Mouse (Mus musculus): ENCODE data around the gene Ybx3. TPM values are rescaled to one million over a fixed set of nuclear protein-coding genes. Genes with fewer than 3 reads are reported as not detected.

Gene Ybx3
- polyA plus RNA-seq, 1 experiment from 2014 or later, result 24.2 TPM

GRCm38 (mm10) chr6:131382232-131382983 is 5.9 kb downstream of the Ybx3 start:
- WGBS, result 50% methylated on average over 14 of the region's 14 CpGs

GRCm38 (mm10) chr6:131378858-131379428 is 9.3 kb downstream of the Ybx3 start:
- ATAC-seq (ENCODE audit: low FRiP score, low read depth), result no peak
- Histone ChIP-seq H3K9ac (no peak overlapping the region), H3K36me3 (peaks cover 39% of the 10 kb centered on the region), H3K9me3 (no peaks in the 10 kb centered on the region), H3K27ac (no peak overlapping the region), H3K4me2 (replicated peaks) (no peak overlapping the region), H3K27me3 (replicated peaks) (no peaks in the 10 kb centered on the region), H3K4me3 (no peak overlapping the region), H3K4me1 (peaks cover 14% of the 10 kb centered on the region)
- 95% methylated on average over 18 of the region's 18 CpGs for WGBS

More at GRCm38 (mm10) chr6:131382232-131382983, 5.9 kb downstream of the Ybx3 start:
- H3K9me3 ChIP-seq, result no peaks in the 10 kb centered on the region
- no peak overlapping the region for H3K4me3 ChIP-seq
- ATAC-seq (ENCODE audit: low FRiP score, low read depth), result no peak
- peaks cover 26% of the 10 kb centered on the region for H3K4me1 ChIP-seq
- no peak overlapping the region for H3K9ac ChIP-seq
- no peak overlapping the region for H3K27ac ChIP-seq
- peaks cover 20% of the 10 kb centered on the region for H3K36me3 ChIP-seq
- H3K27me3 ChIP-seq (replicated peaks), result no peaks in the 10 kb centered on the region
- H3K4me2 ChIP-seq (replicated peaks), result no peak overlapping the region

- H3K27me3 ChIP-seq (replicated peaks), result no peaks in the 10 kb centered on the region
- no peaks in the 10 kb centered on the region for H3K9me3 ChIP-seq
- H3K4me1 ChIP-seq, result peaks cover 5% of the 10 kb centered on the region
- peaks cover 47% of the 10 kb centered on the region for H3K36me3 ChIP-seq
- H3K4me3 ChIP-seq, result no peak overlapping the region
- H3K9ac ChIP-seq, result no peak overlapping the region
- no peak overlapping the region for H3K4me2 ChIP-seq (replicated peaks)
- WGBS, result 93% methylated on average over 5 of the region's 5 CpGs
- ATAC-seq (ENCODE audit: low FRiP score, low read depth), result no peak
- no peak overlapping the region for H3K27ac ChIP-seq
Observed at GRCm38 (mm10) chr6:131377378-131377777, 10.9 kb downstream of the Ybx3 start.

- Histone ChIP-seq H3K9me3 (no peaks in the 10 kb centered on the region), H3K9ac (no peak overlapping the region), H3K27me3 (replicated peaks) (no peaks in the 10 kb centered on the region), H3K4me3 (no peak overlapping the region), H3K4me2 (replicated peaks) (no peak overlapping the region), H3K27ac (no peak overlapping the region), H3K4me1 (no peaks in the 10 kb centered on the region), H3K36me3 (peaks cover 45% of the 10 kb centered on the region)
- WGBS, result 92% methylated on average over 13 of the region's 13 CpGs
- no peak for ATAC-seq (ENCODE audit: low FRiP score, low read depth)
Observed at GRCm38 (mm10) chr6:131374594-131375340, 13.5 kb downstream of the Ybx3 start.

GRCm38 (mm10) chr6:131373160-131373559 is 15.1 kb downstream of the Ybx3 start:
- no peak for ATAC-seq (ENCODE audit: low FRiP score, low read depth)
- Histone ChIP-seq H3K4me3 (no peak overlapping the region), H3K36me3 (peaks cover 43% of the 10 kb centered on the region), H3K27me3 (replicated peaks) (no peaks in the 10 kb centered on the region), H3K4me1 (no peaks in the 10 kb centered on the region), H3K9me3 (no peaks in the 10 kb centered on the region), H3K4me2 (replicated peaks) (no peak overlapping the region), H3K27ac (no peak overlapping the region), H3K9ac (no peak overlapping the region)
- WGBS, result 93% methylated on average over 5 of the region's 5 CpGs

- no peaks in the 10 kb centered on the region for H3K4me1 ChIP-seq
- WGBS, result 93% methylated on average over 5 of the region's 5 CpGs
- no peaks in the 10 kb centered on the region for H3K9me3 ChIP-seq
- H3K27me3 ChIP-seq (replicated peaks), result no peaks in the 10 kb centered on the region
- ATAC-seq (ENCODE audit: low FRiP score, low read depth), result no peak
- peaks cover 40% of the 10 kb centered on the region for H3K36me3 ChIP-seq
- no peak overlapping the region for H3K27ac ChIP-seq
- no peak overlapping the region for H3K4me2 ChIP-seq (replicated peaks)
- no peak overlapping the region for H3K9ac ChIP-seq
- H3K4me3 ChIP-seq, result no peak overlapping the region
Observed at GRCm38 (mm10) chr6:131370767-131371166, 17.5 kb downstream of the Ybx3 start.

GRCm38 (mm10) chr6:131369866-131370616 is 18.2 kb downstream of the Ybx3 start:
- no peak overlapping the region for H3K9ac ChIP-seq
- 79% methylated on average over 8 of the region's 8 CpGs for WGBS
- no peak for ATAC-seq (ENCODE audit: low FRiP score, low read depth)
- H3K36me3 ChIP-seq, result peaks cover 40% of the 10 kb centered on the region
- no peaks in the 10 kb centered on the region for H3K4me1 ChIP-seq
- H3K27me3 ChIP-seq (replicated peaks), result no peaks in the 10 kb centered on the region
- H3K4me3 ChIP-seq, result no peak overlapping the region
- H3K9me3 ChIP-seq, result no peaks in the 10 kb centered on the region
- H3K27ac ChIP-seq, result no peak overlapping the region
- no peak overlapping the region for H3K4me2 ChIP-seq (replicated peaks)

GRCm38 (mm10) chr6:131367101-131367500 is 21.2 kb downstream of the Ybx3 start:
- Histone ChIP-seq H3K36me3 (peaks cover 36% of the 10 kb centered on the region), H3K9me3 (no peaks in the 10 kb centered on the region), H3K9ac (no peak overlapping the region), H3K4me3 (no peak overlapping the region), H3K4me2 (replicated peaks) (no peak overlapping the region), H3K27ac (no peak overlapping the region), H3K27me3 (replicated peaks) (no peaks in the 10 kb centered on the region), H3K4me1 (no peaks in the 10 kb centered on the region)
- no peak for ATAC-seq (ENCODE audit: low FRiP score, low read depth)
- 61% methylated on average over 4 of the region's 4 CpGs for WGBS

- Histone ChIP-seq H3K27me3 (replicated peaks) (no peaks in the 10 kb centered on the region), H3K4me3 (no peak overlapping the region), H3K36me3 (peaks cover 36% of the 10 kb centered on the region), H3K9ac (no peak overlapping the region), H3K4me2 (replicated peaks) (no peak overlapping the region), H3K4me1 (no peaks in the 10 kb centered on the region), H3K27ac (no peak overlapping the region), H3K9me3 (no peaks in the 10 kb centered on the region)
- no peak for ATAC-seq (ENCODE audit: low FRiP score, low read depth)
- WGBS, result 83% methylated on average over 2 of the region's 2 CpGs
Observed at GRCm38 (mm10) chr6:131364353-131364752, 23.9 kb downstream of the Ybx3 start.

- Histone ChIP-seq H3K4me2 (replicated peaks) (no peak overlapping the region), H3K36me3 (peaks cover 26% of the 10 kb centered on the region), H3K4me1 (no peaks in the 10 kb centered on the region), H3K9ac (no peak overlapping the region), H3K9me3 (no peaks in the 10 kb centered on the region), H3K4me3 (no peak overlapping the region), H3K27me3 (replicated peaks) (no peaks in the 10 kb centered on the region), H3K27ac (no peak overlapping the region)
- no peak for ATAC-seq (ENCODE audit: low FRiP score, low read depth)
- WGBS, result 87% methylated on average over 7 of the region's 7 CpGs
Observed at GRCm38 (mm10) chr6:131362987-131363765, 25.1 kb downstream of the Ybx3 start.

GRCm38 (mm10) chr6:131360693-131361092 is 27.6 kb downstream of the Ybx3 start:
- Histone ChIP-seq H3K9me3 (no peaks in the 10 kb centered on the region), H3K27me3 (replicated peaks) (no peaks in the 10 kb centered on the region), H3K9ac (no peak overlapping the region), H3K4me3 (no peak overlapping the region), H3K36me3 (peaks cover 13% of the 10 kb centered on the region; the same call in 1 of the 2 replicates), H3K27ac (no peak overlapping the region), H3K4me1 (no peaks in the 10 kb centered on the region), H3K4me2 (replicated peaks) (no peak overlapping the region)
- ATAC-seq (ENCODE audit: low FRiP score, low read depth), result peak; percentile 56; the same call in 1 of the 2 replicates
- 77% methylated on average over 5 of the region's 5 CpGs for WGBS

All from neural tube, embryonic 12.5 days (tissue).